Mouse (Mus musculus) midbrain, postnatal 0 days (tissue): ENCODE data around the gene Kcnj15. TPM values are rescaled to one million over a fixed set of nuclear protein-coding genes. Genes with fewer than 3 reads are reported as not detected.

Experiments used
- ATAC-seq: fragments of 200-750 bp; cut with Nextera tagmentation; 2 replicates; pipeline ENCODE4 v1.8.0; 2017; ENCODE audit warnings: moderate number of reproducible peaks, mild to moderate bottlenecking, moderate TSS enrichment, moderate library complexity; ENCODE audit not compliant: low FRiP score
- DNase-seq: peaks from one replicate; pipeline ENCODE4 v3.0.0-alpha.2; 2015; ENCODE audit warnings: low spot score
- H3K27ac ChIP-seq: fragments of 300-500 bp; sonication (generic); 2 replicates; pipeline ENCODE4 v1.5.1; 2014; ENCODE audit warnings: low read depth, mild to moderate bottlenecking, low read length, mixed read lengths
- H3K27me3 ChIP-seq: fragments of 300-500 bp; sonication (generic); 2 replicates; pipeline ENCODE4 v1.6.1; 2014; ENCODE audit warnings: low read length, control low read depth, mixed read lengths; ENCODE audit not compliant: insufficient read depth
- H3K36me3 ChIP-seq: fragments of 300-500 bp; sonication (generic); 2 replicates; pipeline ENCODE4 v1.6.1; 2014; ENCODE audit warnings: low read length, control low read depth, mixed read lengths; ENCODE audit not compliant: insufficient read depth
- H3K4me1 ChIP-seq: fragments of 300-500 bp; sonication (generic); 2 replicates; pipeline ENCODE4 v1.6.1; 2014; ENCODE audit warnings: mild to moderate bottlenecking, control low read depth, antibody characterized with exemption, low read length, mixed read lengths; ENCODE audit not compliant: insufficient read depth
- H3K4me2 ChIP-seq: fragments of 300-500 bp; sonication (generic); 2 replicates; pipeline ENCODE4 v1.6.1; 2014; ENCODE audit warnings: low read depth, mild to moderate bottlenecking, low read length, mixed read lengths; ENCODE audit not compliant: poor library complexity, severe bottlenecking
- H3K4me3 ChIP-seq: fragments of 300-500 bp; sonication (generic); 2 replicates; pipeline ENCODE4 v1.5.1; 2014; ENCODE audit warnings: low read depth, mild to moderate bottlenecking, low read length, moderate library complexity
- H3K9ac ChIP-seq: fragments of 300-500 bp; sonication (generic); replicated peaks from 2 replicates; pipeline ENCODE4 v1.6.1; 2014; ENCODE audit warnings: mild to moderate bottlenecking, low read length, moderate library complexity, mixed read lengths; ENCODE audit not compliant: poor library complexity, severe bottlenecking
- H3K9me3 ChIP-seq: fragments of 300-500 bp; sonication (generic); 2 replicates; pipeline ENCODE4 v1.6.1; 2016; ENCODE audit warnings: low read length, control low read depth
- CTCF ChIP-seq: IDR thresholded peaks from 2 replicates; pipeline ENCODE4 v1.5.1; 2016; ENCODE audit warnings: antibody characterized with exemption, mild to moderate bottlenecking
- WGBS: fragments of 180-500 bp; shearing (Covaris S2); extraction: QIAGEN DNeasy Blood & Tissue Kit; methylation state at CpG from one replicate; pipeline ENCODE4 v1.1.7; 2014; 5-methylcytosine and 5-hydroxymethylcytosine counted together
- polyA plus RNA-seq: library from polyadenylated mRNA; unstranded; fragments of >200 nt; fragmentation: Nextera tagmentation; extraction: Ambion mirVana; gene quantifications from 2 replicates; pipeline ENCODE4 v1.2.1, GENCODE M21; 2015
- total RNA-seq: library from RNA; depleted of rRNA; stranded (reverse); fragments of >200 nt; gene quantifications from 2 replicates; pipeline ENCODE4 v1.2.3, GENCODE M21; 2014

The Kcnj15 gene
- total and polyA plus RNA-seq, 2 experiments from 2014 or later: 0.06 TPM; not detected in 1

GRCm38 (mm10) chr16:95225285-95225684 lies 32.1 kb upstream of the Kcnj15 start:
- no peak overlapping the region for H3K4me3 ChIP-seq
- no peaks in the 10 kb centered on the region for H3K27me3 ChIP-seq
- H3K9ac ChIP-seq: no peak overlapping the region
- WGBS: 63% methylated on average over 7 of the region's 7 CpGs
- H3K4me1 ChIP-seq: no peaks in the 10 kb centered on the region
- no peaks in the 10 kb centered on the region for H3K36me3 ChIP-seq
- H3K27ac ChIP-seq: no peak overlapping the region
- H3K9me3 ChIP-seq: no peaks in the 10 kb centered on the region
- H3K4me2 ChIP-seq: no peak overlapping the region
- no peak for TF ChIP-seq CTCF
- DNase-seq (no peak), ATAC-seq (no peak)

- TF ChIP-seq CTCF: no peak
- Histone ChIP-seq H3K9me3 (no peaks in the 10 kb centered on the region), H3K4me1 (no peaks in the 10 kb centered on the region), H3K4me3 (no peak overlapping the region), H3K9ac (no peak overlapping the region), H3K27me3 (no peaks in the 10 kb centered on the region), H3K36me3 (no peaks in the 10 kb centered on the region), H3K27ac (no peak overlapping the region), H3K4me2 (no peak overlapping the region)
- 90% methylated on average over 4 of the region's 4 CpGs for WGBS
- no peak for DNase-seq
- ATAC-seq: no peak
Observed at GRCm38 (mm10) chr16:95231768-95232167, 25.6 kb upstream of the Kcnj15 start.

- no peak for ATAC-seq
- no peaks in the 10 kb centered on the region for H3K4me1 ChIP-seq
- no peaks in the 10 kb centered on the region for H3K9me3 ChIP-seq
- no peak for TF ChIP-seq CTCF
- WGBS: 82% methylated on average over 2 of the region's 2 CpGs
- no peak overlapping the region for H3K4me2 ChIP-seq
- DNase-seq: no peak
- H3K4me3 ChIP-seq: no peak overlapping the region
- no peak overlapping the region for H3K27ac ChIP-seq
- H3K36me3 ChIP-seq: no peaks in the 10 kb centered on the region
- no peak overlapping the region for H3K9ac ChIP-seq
- H3K27me3 ChIP-seq: no peaks in the 10 kb centered on the region
Observed at GRCm38 (mm10) chr16:95234891-95235548, 22.3 kb upstream of the Kcnj15 start.

- Histone ChIP-seq H3K27ac (no peak overlapping the region), H3K4me2 (no peak overlapping the region), H3K9ac (no peak overlapping the region), H3K4me3 (no peak overlapping the region), H3K4me1 (no peaks in the 10 kb centered on the region), H3K27me3 (no peaks in the 10 kb centered on the region), H3K9me3 (no peaks in the 10 kb centered on the region), H3K36me3 (no peaks in the 10 kb centered on the region)
- DNase-seq: no peak
- WGBS: 80% methylated on average over 7 of the region's 7 CpGs
- no peak for TF ChIP-seq CTCF
- ATAC-seq: no peak
Observed at GRCm38 (mm10) chr16:95239209-95239925, 18.0 kb upstream of the Kcnj15 start.

GRCm38 (mm10) chr16:95240688-95241087 lies 16.7 kb upstream of the Kcnj15 start:
- no peak overlapping the region for H3K4me2 ChIP-seq
- no peaks in the 10 kb centered on the region for H3K36me3 ChIP-seq
- WGBS: 75% methylated on average over 5 of the region's 5 CpGs
- no peaks in the 10 kb centered on the region for H3K4me1 ChIP-seq
- ATAC-seq (no peak), DNase-seq (no peak)
- H3K9ac ChIP-seq: no peak overlapping the region
- no peaks in the 10 kb centered on the region for H3K27me3 ChIP-seq
- no peak overlapping the region for H3K4me3 ChIP-seq
- no peak for TF ChIP-seq CTCF
- H3K27ac ChIP-seq: no peak overlapping the region
- H3K9me3 ChIP-seq: no peaks in the 10 kb centered on the region

GRCm38 (mm10) chr16:95241581-95241980 lies 15.8 kb upstream of the Kcnj15 start:
- no peak for ATAC-seq
- Histone ChIP-seq H3K4me2 (no peak overlapping the region), H3K27me3 (no peaks in the 10 kb centered on the region), H3K36me3 (no peaks in the 10 kb centered on the region), H3K4me1 (no peaks in the 10 kb centered on the region), H3K9me3 (no peaks in the 10 kb centered on the region), H3K27ac (no peak overlapping the region), H3K9ac (no peak overlapping the region), H3K4me3 (no peak overlapping the region)
- no peak for TF ChIP-seq CTCF
- DNase-seq: no peak
- 71% methylated on average over 4 of the region's 4 CpGs for WGBS
